Mouse (Mus musculus): Measurements from ENCODE around the gene Cdt1. TPM values are rescaled to one million over a fixed set of nuclear protein-coding genes. Genes with fewer than 3 reads are reported as not detected.

The Cdt1 gene
- total and polyA plus RNA-seq, 3 experiments = 46.0 to 67.3 (median 50.0) TPM

GRCm38 (mm10) chr8:122526084-122526483, 41.7 kb upstream of the Cdt1 start:
- Histone ChIP-seq H3K36me3 (replicated peaks in 1 of 2; ENCODE audit: control insufficient read depth in 1 of 2, insufficient read depth in 1 of 2, low read length in 1 of 2) (peaks cover 2 to 75% of the 10 kb centered on the region in 2 experiments), H3K9ac (ENCODE audit: insufficient read depth, low read depth) (no peak overlapping the region), H3K79me2 (replicated peaks; ENCODE audit: control insufficient read depth, extremely low read depth, insufficient read depth, poor library complexity, severe bottlenecking) (no peaks in the 10 kb centered on the region), H3K4me3 (replicated peaks in 1 of 3; ENCODE audit: low read depth in 2 of 3, low read length in 2 of 3, poor library complexity in 1 of 3) (no peak overlapping the region), H3K9me3 (replicated peaks; ENCODE audit: low read length) (peaks cover 5% of the 10 kb centered on the region), H3K4me2 (ENCODE audit: insufficient read depth, low read depth, poor library complexity, severe bottlenecking) (no peak overlapping the region), H3K27ac (ENCODE audit: insufficient read depth, low read depth) (no peak overlapping the region), H3K27me3 (replicated peaks) (no peaks in the 10 kb centered on the region), H3K4me1 (ENCODE audit: control insufficient read depth in 1 of 2, insufficient read depth in 2 of 2) (peaks cover 9 to 46% of the 10 kb centered on the region in 2 experiments)
- DNase-seq (ENCODE audit: extremely low read depth) = no peak
- TF ChIP-seq POLR2A (IDR thresholded peaks at IDR 0.05; ENCODE audit: low read depth, low read length) (no peak), JUND (conservative IDR thresholded peaks at IDR 0.05; ENCODE audit: low read depth, low read length) (no peak)
- dilution Hi-C loops (cut with MboI; ENCODE audit: extremely low pct_ligation_motif_present, extremely low pct_unique_long_range_greater_than_20kb, low sequenced_read_pairs) (no loop called here), in situ Hi-C loops (cut with MboI; ENCODE audit: low pct_ligation_motif_present, low pct_unique_long_range_greater_than_20kb, low sequenced_read_pairs) (no loop called here)

GRCm38 (mm10) chr8:122526526-122527170, 41.2 kb upstream of the Cdt1 start:
- no peak for TF ChIP-seq CHD2 (IDR thresholded peaks at IDR 0.05; ENCODE audit: low read length)
- no peak for TF ChIP-seq NRF1 (IDR thresholded peaks at IDR 0.05; ENCODE audit: low read depth, low read length)
- no peak for TF ChIP-seq MAZ (IDR thresholded peaks at IDR 0.05; ENCODE audit: low read depth, low read length)
- no peak for TF ChIP-seq BHLHE40 (IDR thresholded peaks at IDR 0.05; ENCODE audit: low read depth, low read length)
- no peak for TF ChIP-seq CTCF (conservative IDR thresholded peaks at IDR 0.05 in 1 of 2, IDR thresholded peaks at IDR 0.05 in 1 of 2; ENCODE audit: low read depth in 2 of 2, low read length in 2 of 2)
- TF ChIP-seq SMC3 (IDR thresholded peaks at IDR 0.05; ENCODE audit: low read depth, low read length) = no peak
- no peak for TF ChIP-seq RAD21 (IDR thresholded peaks at IDR 0.05; ENCODE audit: low read depth, low read length)
- TF ChIP-seq KAT2A (IDR thresholded peaks at IDR 0.05; ENCODE audit: insufficient replicate concordance, low read length) = no peak
- TF ChIP-seq TCF12 (IDR thresholded peaks at IDR 0.05; ENCODE audit: low read depth, low read length) = no peak
- TF ChIP-seq POLR2A (IDR thresholded peaks at IDR 0.05; ENCODE audit: low read depth, low read length) = no peak
- TF ChIP-seq MXI1 (IDR thresholded peaks at IDR 0.05; ENCODE audit: low read depth, low read length) = no peak
- no peak for TF ChIP-seq ZNF384 (IDR thresholded peaks at IDR 0.05; ENCODE audit: low read depth, low read length)
- no peak for TF ChIP-seq CHD1 (IDR thresholded peaks at IDR 0.05; ENCODE audit: low read depth, low read length)
- TF ChIP-seq UBTF (IDR thresholded peaks at IDR 0.05; ENCODE audit: low read depth, low read length) = no peak
- no peak for TF ChIP-seq ELF1 (IDR thresholded peaks at IDR 0.05; ENCODE audit: low read depth, low read length)
- TF ChIP-seq PAX5 (IDR thresholded peaks at IDR 0.05; ENCODE audit: low read length) = no peak
- no peak for TF ChIP-seq MAFK (IDR thresholded peaks at IDR 0.05; ENCODE audit: insufficient replicate concordance, low read length)
- TF ChIP-seq TBP (conservative IDR thresholded peaks at IDR 0.05; ENCODE audit: low read depth, low read length) = no peak
- TF ChIP-seq ZMIZ1 (IDR thresholded peaks at IDR 0.05; ENCODE audit: low read depth, low read length) = no peak
- no peak for TF ChIP-seq ZC3H11A (IDR thresholded peaks at IDR 0.05; ENCODE audit: low read depth, low read length)
- H3K9me3 ChIP-seq (replicated peaks; ENCODE audit: low read length) = peaks cover 5% of the 10 kb centered on the region
- no peaks in the 10 kb centered on the region; the same call in 1 of the 2 replicates for H3K79me2 ChIP-seq (replicated peaks; ENCODE audit: control insufficient read depth, extremely low read depth, insufficient read depth, poor library complexity, severe bottlenecking)
- H3K27ac ChIP-seq (ENCODE audit: insufficient read depth, low read depth) = no peak overlapping the region
- H3K9ac ChIP-seq (ENCODE audit: insufficient read depth, low read depth) = no peak overlapping the region
- no peak overlapping the region for H3K4me3 ChIP-seq (replicated peaks in 1 of 3; ENCODE audit: low read depth in 2 of 3, low read length in 2 of 3, poor library complexity in 1 of 3)
- peaks cover 9 to 52% of the 10 kb centered on the region in 2 experiments for H3K4me1 ChIP-seq (ENCODE audit: control insufficient read depth in 1 of 2, insufficient read depth in 2 of 2)
- dilution Hi-C loops (cut with MboI; ENCODE audit: extremely low pct_ligation_motif_present, extremely low pct_unique_long_range_greater_than_20kb, low sequenced_read_pairs) = no loop called here
- no peak for DNase-seq (ENCODE audit: extremely low read depth)
- no peaks in the 10 kb centered on the region for H3K27me3 ChIP-seq (replicated peaks)
- H3K36me3 ChIP-seq (replicated peaks in 1 of 2; ENCODE audit: control insufficient read depth in 1 of 2, insufficient read depth in 1 of 2, low read length in 1 of 2) = peaks cover 2 to 81% of the 10 kb centered on the region in 2 experiments
- in situ Hi-C loops (cut with MboI; ENCODE audit: low pct_ligation_motif_present, low pct_unique_long_range_greater_than_20kb, low sequenced_read_pairs) = no loop called here
- H3K4me2 ChIP-seq (ENCODE audit: insufficient read depth, low read depth, poor library complexity, severe bottlenecking) = no peak overlapping the region

All from CH12.LX (cell line).